Mouse (Mus musculus): ENCODE measurements around the gene Rer1.

The Rer1 gene

DNA sequence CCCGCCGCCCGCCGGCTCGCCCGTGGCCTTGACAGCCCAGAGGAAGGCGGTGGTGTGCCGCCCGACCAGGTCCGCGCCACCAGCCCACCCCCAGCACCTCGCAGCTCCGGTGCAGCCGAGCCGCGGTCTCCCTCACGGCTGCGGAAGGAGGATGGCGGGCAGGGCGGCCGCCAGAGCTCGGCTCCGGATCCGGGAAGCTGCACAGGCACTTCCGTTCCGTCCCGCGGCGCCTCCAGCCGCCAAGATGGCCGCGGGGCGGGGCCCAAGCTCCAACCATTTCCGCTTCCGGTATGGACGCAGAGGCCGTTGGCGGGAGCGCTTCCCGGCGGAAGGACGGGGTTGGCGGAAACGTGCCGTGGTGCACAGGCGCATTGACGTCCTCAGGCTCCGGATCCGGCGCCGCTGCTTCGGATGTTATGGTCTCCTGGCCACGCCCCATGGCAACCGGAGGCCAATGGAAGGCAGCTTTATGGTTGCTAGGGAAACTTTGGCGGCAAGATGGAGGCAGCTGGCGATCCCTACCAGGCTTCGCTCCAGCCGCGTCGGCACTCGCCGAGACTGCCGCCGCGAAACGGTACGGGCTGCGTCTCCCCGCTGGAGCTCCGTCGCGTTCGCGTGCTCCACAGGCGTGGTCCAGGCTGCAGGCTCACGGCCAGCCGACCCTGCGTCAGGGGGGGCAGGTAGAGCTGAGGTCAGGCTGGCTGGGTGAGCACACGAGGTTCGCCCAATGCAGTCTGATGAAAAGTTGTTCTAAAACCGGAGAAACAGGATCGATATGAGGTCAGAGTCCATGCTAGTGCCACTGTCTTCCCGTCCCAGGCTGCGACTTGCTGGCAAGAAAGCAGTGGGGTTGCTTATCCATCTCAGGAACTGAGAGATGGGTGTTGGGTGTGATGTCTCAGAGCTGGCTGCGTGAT is at the start of gene Rer1, which contains the start of gene Morn1:
TSS of gene Rer1 (minus strand) at position 275 of the 917 bp plus-strand sequence.
TSS of gene Morn1 (plus strand) at position 470 of the 917 bp plus-strand sequence.
- peak; percentile 100 for DNase-seq

DNA sequence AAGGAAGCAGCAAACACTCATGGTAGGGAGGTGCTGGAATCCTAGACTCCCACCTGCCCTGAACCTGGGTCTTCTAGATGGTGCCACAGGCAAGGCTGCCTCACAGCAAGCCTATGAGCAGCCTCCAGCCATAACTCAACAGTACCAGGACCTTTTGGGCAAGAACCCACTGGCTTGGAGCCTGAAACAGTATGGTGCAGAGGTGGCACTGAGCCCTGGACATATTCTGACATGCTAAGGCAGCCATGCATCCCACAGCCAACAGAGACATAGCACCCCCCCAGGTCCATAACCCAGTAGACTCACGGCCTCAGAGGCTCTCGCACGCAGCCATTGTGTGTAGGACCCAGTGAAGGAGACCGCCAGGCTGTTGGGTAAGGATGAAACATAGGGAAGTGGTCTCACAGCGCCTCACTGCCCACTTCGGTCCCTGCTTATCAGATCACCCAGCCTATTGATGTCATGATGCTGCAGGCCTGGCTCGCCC is 48.5 kb upstream of the Rer1 start:
- no peak for DNase-seq

DNA sequence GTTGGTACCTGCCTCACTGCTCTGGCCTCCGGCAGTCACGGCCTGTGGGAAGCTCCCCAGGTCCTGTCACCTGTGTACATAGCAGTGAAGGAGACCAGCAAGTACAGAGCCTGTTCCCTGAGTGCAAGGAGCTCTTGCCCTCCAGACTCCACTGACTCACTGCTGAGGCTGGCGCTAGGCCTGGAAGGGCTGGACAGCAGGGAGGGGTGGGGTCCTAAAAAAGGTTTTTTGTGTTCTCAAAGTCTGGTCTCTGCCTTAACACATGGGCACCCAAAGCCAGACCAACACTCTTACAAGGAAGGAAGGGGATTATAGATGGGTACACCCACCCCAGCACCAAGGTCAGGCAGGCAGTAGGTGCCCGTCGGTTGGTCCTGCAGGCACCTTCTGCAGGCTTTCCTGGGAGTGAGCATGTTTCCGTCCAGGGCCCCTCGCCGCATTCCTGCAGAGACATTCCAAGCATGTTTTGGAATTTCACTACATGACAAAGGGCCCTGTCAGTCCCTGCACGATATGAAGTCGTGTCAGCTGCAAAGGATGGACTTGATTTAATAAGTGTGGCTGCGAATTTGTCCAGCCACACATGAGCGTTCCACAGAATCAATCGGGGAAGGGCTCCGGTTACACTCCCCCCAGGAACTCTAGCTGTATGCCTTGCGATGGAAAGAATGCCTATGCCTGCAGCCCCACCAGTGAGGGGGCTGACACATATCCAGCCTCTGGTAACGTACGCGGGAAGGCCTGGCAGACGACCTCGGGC is 47.7 kb upstream of the Rer1 start:
- no peak for DNase-seq

DNA sequence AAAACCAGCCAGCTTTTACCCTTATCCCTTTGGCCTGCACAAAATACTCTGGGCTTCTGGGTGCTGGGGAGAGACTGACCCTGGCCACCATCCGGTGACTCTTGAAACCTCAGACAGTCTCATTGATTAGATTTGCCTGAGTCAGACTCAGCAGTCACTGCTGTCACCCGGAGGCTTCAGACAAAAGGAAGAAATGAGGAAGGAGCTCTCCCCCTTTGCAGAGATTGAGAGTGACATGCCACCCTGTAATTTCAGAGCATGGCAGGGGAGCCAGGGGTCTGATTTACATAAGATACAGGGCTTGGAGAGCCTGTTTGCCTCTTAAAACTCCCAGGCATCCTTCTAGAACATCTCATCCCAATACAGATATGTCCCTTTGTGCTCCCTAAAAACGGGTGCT is 47.0 kb upstream of the Rer1 start:
- DNase-seq: no peak

DNA sequence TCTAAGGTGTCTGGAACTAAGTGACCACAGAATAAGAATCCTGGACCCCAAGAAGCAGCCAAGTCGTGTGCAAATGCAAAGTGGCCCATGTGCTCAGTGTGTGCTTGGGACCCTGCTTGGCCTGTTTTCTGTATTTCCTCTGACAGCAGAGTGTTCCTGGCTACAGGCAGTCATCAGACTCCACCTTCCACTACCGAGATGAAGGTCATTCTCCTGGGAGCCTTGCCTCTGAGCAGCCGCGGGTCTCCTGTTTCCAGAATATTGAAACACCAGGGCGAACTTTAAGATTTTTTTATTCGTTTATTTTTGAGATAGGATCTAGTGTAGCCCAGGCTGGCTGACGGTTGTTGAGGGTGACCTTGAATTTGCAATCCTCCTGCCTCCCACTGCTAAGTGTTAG is 44.4 kb upstream of the Rer1 start:
- no peak for DNase-seq

DNA sequence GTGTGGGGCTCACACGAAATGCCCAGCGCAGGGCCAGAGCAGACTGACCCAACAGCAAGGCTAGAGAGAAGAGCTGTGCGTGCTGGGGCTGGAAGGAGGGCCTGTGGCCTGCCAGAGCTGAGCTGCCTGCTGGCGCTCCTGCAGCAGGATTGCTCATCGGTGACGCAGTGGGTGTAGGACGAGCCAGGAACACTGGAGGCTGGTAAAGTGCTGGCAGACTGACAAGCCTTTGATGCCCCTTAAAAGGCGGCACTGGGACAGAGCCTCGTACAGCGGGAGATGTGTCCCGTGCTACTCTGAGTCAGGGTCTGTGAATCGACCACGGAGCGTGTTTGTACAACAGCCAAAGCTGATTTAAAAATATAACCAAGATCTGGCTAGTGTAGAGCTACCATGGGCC is 43.8 kb upstream of the Rer1 start:
- DNase-seq: peak; percentile 85

DNA sequence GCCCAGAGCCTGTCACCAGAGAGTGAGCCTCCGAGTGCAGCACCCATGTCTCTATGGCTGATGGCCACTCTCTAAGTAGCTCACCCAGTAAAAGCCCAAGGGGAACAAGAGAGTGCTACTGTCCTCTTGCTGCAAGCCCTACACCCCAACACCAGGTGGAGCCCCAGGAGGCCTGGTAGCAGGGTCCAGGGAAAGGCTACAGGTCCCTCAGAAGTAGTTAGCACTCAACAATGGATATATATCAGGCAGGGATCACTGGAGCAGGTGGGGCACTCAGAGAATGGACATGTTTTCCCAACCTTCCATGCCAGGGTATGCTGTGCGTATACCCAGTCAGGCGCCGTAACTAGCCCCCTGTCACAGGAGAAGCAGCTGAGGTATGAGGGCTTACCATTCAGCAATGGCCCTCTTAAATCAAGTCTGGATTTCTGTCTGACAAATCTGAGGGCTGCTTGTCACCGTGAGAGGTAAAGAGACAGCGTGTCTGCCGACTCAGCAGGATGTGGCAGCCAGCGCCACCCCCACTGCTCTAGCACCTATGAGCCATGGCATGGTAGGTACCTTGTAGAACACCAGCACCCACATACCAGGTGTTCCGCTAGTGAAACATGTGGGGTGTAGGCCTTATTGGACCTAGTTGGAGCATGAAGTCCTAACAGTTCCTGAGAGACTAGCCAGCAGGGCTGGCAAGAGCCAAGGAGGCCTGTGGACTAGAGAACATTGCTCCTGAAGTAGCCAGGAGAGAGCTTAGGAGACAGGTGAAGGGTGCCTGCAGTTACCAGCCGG is 43.1 kb upstream of the Rer1 start:
- DNase-seq: no peak

DNA sequence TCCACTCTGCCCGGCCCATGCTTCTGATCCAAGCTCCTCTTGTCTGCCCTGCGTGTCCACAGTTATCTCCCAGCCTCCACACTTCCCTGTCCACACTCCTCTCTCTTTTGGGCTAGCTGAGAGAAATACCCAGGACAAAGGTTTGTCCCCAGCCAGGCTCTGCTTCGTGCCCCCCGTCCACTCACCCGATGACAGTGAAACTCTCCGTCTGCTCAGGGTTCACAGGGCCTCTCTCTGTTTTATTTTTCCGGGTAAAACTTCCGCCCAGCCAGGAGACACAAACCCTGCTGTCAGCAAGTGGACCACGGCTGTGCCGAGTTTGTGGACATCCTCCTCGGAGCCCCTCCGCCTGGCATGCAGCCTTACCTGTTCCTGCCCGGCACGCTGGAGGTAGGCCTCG is 42.2 kb upstream of the Rer1 start:
- DNase-seq: no peak

DNA sequence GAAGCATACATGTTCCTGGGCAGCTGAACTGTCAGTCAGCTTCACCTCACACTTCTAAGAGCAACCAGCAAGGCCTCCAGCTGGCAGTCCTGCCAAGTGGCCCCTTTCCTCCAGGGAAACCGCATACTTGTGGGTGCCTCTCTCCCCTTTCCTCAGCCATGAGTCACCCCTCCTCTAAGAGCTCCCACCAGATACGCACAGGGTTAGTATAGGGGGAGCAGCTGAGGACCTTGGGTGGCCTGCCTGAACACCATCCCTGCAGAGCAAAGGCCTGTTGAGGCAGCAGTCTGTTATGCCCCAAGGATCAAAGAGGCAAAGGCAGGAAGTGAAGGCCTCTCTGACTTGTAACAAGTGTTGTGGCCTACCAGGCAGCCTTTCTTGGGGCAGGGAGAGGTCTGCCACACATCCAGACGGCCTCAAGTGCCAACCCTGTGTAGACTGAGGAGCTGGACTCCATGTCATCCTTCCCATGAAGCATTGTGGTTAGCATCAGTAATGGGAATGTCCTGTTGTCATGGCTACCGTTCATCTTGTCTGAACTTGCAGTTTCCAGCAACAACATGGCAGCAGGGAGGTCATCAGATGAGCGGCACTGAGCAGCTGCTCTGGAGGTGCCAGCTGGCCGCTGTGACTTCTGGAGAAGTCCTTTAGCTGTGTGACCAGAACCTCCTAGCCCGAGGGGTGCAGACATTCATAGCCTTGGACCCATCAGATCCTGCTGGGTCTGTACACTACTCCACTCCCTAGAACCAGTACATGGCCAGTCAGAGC is 40.6 kb upstream of the Rer1 start:
- no peak for DNase-seq

DNA sequence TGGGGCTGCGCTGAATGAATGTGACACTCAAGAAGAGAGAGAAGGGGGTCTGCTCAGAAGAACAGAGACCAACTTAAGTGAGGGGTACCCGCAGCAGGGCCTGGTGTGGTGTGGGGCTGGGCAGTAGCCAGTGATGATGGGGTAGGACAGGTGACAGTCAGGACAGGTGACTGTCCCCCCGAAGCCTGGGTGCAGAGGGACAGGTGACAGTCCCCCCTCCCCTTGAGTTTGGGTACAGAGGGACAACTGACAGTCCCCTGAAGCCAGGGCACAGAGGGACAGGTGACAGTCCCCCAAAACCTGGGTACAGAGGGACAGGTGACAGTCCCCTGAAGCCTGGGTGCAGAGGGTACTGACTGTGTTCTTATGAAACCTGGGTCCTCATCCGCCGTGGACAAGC is 40.0 kb upstream of the Rer1 start:
- no peak for DNase-seq

DNA sequence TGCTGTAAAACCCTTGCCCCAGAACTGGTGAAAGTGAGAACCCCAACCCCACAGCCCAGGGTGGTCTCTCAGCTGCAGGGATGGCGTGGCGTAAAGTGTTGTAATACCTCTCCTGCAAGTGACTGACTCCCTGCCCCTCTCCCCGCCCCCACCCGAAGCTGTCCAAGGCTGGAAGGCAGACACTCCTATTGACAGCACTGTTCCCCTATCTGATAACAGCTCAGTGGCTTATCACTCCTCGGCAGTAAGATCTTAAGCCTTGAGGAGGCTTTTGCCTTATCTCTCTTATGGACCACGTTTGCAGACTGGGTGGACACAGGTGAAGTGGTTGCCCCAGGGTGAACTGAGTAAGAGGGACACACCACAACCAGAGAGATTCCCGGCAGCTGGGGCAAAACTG is 39.1 kb upstream of the Rer1 start:
- DNase-seq: no peak

DNA sequence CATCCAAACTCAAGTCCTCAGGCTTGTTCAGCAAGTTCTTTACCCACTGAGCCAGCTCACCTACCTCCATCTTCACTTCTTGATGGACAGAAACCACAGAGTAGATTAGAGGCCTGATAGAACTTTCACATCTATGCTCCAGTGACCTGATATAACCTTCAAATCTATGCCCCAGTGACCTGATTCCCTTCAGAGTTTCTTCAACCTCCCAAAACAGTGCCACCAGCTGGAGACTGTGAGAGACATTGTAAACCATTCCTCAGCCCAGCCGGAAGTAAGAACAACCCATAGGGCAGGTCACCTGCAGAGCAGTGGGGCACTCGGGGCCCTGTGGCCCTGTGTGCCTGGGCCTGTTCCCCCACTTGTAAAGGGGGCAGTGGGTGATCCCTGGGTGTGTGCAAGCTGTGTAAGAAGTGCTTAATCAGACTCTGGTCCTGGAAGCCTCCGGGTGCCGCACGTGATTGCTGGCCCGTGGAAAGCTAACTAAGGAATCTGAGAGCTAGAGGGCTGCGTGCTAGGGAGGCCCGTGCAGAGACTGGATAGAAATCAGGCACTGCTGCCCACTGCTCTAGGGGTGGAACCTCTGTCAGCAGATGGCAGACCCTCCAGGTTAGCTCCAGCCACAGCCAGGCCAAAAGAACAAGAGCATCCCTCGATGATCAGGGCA is 37.8 kb upstream of the Rer1 start:
- no peak for DNase-seq

DNA sequence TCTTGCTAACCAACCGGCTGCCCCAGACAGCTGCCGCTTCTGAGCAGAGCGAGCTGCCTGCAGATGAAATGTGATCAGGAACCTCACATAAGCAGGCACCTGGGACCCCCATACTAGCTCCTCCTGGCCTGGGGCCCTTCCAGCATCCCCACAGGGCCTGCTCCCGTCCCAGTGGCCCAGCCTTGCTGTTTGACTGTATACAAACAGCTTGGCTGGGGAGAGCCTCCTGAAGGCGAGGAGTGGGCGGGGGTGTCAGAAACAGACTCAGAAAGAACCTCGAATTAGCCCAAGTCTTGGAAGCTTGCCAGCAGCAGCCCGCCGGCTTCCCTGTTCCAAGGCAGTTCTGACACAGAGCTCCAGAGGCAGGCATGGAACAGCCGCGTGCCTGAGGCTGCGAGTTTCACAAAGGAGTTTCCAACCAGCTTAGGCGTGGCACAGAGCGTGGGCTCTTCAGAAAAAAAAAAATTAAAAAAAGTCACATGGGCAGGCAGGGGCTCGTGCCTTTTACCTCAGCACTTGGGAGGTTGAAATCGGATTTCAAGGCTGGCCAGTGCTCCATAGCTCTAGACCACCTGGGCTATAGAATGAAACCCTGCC is 36.4 kb upstream of the Rer1 start:
- peak; percentile 50 for DNase-seq

DNA sequence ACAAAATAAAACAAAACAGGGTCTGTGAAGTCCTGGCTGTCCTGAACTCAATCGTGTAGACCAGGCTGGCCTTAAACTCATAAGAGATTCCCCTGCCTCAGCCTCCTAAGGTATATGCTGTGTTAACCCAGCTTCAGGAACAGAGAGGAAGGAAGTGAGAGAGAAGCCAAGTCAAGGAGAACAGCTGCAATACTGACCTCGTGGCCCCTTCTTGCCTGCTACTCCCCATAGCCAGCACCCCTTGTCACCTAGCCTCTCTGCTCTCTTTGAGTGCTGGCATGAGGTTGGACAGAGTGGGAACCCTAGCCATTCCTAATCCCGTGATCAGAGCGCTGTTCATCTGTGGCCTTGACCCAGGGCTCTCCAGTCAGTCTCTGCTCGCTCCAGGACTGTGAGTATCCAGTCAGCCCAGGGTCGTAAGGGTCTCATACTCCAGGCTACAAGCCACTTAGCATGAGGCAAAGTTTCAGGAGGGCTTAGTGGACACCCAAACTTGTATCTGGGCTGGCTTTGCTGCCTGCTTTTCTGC is 35.8 kb upstream of the Rer1 start:
- no peak for DNase-seq

DNA sequence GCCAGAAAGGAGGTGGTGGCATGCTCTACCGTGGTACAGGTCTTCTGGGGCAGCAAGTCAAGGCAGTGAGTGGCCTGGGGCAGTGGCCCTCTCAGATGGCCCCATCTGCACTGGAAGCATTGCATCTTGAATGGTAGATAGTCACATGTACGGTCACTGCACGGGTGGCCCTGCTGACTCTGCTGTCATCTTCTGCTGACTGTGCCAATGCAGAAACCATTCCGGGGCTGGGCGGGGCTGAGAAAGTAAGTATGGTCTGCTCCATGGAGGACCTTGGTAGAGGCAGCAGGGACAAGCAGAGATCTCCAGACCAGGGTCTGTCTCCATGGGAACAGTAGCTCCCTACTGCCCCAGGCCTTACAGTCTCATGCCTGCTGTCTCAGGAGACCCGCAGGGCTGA is 35.0 kb upstream of the Rer1 start:
- DNase-seq: no peak

DNA sequence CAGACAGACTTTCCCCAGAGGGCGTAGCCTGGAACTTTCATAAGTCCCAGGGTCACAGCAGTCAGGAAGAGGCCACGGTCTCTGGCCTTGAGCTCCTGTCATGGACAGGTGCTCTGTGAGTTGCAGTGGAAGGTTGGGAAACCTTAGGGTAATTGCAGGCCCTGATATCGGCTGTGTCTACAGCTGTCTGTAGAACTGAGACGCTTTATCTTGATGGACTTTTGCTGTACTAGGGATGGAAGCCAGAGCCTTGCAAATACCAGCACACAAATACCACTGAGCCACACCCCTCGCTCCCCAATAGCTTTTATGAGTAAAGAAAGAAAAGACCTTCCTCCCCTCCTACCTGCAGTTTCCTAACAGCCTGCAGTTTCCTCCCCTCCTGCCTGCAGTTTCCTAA is 34.4 kb upstream of the Rer1 start:
- no peak for DNase-seq

DNA sequence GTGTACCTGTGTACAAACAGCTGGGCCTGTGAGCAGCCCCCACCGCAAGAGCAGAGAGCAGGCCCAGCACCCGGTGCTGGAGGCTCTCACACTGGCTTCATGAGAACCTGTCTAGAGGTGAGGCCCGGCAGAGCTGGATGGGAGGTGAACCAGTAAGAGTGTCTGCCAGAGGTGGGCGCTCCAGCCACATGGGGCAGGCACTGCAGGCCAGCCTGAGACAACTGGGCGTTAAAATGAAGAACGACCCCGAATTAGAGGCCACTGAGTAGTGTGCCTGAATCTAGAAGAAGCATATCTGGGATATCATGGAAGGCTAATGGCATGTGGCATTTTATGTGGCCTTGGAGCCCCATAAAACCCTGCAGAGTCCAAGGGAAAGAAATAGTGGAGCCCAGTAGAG is 33.9 kb upstream of the Rer1 start:
- DNase-seq: no peak

DNA sequence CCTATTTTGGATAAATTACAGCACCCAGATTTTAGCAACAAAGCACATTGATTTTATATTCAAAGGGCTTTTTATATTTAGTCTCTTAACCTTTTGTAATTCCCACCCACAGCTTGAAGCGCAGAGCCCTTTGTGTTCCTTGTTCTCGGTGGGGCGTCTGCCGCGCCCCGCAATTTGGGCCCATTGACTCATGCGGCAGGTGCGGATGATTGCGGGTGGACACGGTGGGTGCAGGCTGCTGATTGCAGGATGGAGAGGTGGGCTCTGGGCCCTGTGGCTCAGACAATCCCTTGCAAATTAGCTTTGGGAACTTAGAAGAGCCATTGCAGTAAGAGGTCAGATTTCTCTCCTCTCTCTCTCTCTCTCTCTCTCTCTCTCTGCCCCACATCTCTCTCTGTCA is 32.1 kb upstream of the Rer1 start:
- DNase-seq: no peak

DNA sequence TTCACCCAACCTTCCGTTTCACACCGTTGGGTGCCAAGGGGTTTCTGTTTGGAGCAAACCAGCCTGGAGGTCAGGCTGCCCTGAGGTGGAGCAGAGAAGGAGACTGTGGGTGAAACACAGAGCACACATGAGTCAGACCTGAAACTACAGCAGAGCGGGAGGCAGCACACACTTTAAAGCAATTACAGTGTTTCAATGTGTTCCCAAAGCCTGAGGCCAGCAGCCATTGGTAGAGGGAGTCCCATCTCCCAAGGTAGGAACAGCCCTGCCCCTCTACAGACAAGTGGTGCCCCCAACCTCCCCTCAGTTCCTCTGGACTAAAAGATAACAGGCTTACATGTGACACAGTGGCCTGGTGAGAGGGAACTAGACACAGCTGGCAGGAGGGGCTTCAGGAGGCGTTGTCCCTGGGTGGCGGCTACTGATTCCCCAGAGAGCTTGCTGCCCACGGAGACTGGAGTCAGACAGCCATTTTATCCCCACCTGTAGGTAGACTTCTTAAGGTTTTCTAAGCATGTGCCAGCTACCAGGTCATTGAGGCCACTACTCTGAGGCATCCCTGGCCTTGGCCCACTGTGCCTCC is 31.3 kb upstream of the Rer1 start:
- DNase-seq: no peak

DNA sequence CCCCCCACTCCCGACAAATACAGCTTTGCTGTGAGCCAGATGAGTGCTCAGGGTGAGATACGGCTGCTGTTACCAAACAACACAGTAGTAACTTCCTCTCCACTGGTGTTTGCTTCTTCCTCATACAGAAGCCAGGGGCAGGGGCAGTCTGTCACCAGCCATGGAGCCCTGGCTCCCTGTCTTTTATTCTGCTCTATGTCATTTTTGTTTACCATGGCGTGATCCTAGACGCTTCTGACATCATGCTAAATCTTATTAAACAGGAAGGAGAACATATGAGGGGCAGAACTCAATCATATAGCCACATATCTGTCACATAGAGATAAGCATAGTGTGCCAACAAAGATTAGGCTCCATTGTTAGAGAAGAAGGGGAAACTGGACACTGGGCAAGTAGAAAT is 30.4 kb upstream of the Rer1 start:
- DNase-seq: no peak

All from cerebellum, adult 11-12 months (tissue).